Mouse (Mus musculus) natural killer cell, adult 2 months (primary cell): ENCODE results near the gene Gm19426.

ENCODE experiments used
- DNase-seq, 2 experiments: peaks; one replicate each; pipeline ENCODE4 v3.0.0; 2022; ENCODE audit warnings: low spot score in 2 of 2

The Gm19426 gene

DNA sequence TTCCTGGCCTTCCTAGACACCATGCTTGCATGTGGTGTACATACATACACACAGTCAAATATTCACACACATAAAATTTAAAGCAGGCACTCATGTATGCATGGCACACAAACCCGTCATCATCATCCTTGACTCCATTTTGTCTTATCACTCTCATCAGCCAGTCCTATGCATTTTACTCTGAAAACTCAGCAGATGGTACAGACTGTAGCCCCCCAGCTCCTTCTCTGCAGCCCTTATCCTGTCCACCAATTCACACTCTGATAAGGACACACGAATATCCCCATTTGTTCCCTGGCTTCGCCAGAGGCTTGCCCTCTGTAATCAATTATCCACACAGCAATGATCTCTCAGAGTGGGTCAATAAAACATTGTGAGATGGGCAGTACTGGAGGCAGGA lies 22.3 kb downstream of the Gm19426 start:
- no peak for DNase-seq

DNA sequence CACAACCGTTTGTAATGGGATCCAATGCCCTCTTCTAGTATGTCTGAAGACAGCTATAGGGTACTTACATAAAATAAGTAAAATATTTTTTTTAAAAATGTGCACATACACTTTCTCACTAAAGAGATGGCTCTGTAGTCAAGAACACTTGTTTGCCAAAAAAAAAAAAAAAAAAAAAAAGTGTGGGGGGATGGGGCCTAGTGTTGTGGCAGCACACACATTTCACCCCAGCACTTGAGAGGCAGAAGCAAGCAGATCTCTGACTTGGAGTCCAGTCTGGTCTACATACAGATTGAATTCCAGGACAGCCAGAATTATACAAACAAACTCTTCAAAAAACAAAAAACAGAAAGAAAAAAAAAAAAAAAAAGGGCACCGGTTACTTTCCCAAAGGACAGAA lies 22.7 kb downstream of the Gm19426 start:
- DNase-seq = no peak

DNA sequence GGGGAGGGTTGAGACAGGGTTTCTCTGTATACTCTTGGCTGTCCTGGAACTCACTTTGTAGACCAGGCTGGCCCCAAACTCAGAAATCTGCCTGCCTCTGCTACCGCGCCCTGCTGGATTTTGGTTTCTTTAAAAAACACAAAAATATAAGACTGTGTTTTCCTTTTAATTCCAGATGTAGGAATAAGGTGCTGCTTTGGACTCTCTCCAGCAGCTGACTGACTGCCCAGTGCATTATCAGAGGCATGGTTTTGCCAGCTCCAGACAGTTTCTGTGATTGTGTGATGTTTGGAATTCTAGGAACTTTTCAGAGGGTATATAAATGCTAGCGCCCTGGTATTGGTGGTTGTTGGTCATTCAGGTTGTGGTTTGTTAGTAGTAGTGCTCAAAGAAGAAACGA lies 26.1 kb downstream of the Gm19426 start:
- DNase-seq = no peak

DNA sequence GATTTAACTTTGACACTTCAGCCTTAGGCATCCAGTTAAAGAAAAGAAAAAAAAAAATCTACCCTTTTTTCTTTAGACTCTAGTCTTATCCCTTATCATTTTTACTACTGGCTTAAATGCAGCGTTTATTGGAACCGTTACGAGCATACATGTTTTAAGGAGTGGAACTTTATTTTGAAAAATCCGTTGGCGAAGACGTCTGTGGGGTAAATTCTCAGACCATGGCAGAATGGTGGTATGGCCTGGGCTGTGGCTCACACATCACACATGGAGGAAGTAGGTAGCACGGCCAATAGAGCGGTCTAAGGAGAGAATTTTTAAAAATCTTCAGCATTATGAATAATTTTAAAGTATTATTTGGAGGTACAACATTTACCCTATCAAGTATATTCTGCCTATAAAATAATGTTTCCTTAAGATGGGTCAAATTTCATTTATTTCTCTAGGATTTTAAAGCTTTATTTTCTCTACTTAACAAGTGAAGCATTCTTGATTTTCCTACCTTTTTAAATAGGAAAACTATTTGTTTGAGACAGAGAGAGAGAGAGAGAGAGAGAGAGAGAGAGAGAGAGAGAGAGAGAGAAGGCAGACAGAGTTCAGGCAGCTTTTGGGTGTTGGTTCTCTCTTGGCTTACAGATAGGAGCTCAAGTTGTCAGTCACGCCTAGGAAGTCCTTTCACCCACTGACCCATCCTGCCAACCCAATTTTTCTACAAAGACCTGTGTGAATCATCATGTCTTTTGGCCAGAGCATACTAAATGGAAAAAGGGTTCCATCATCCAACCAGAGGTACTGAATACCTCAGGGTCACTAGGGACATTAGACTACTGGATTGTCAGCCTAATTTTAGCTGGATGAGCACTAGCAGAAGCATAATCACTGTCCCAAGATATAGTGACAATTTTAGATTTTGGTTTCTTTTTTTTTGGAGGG lies 26.8 kb downstream of the Gm19426 start:
- DNase-seq = no peak

DNA sequence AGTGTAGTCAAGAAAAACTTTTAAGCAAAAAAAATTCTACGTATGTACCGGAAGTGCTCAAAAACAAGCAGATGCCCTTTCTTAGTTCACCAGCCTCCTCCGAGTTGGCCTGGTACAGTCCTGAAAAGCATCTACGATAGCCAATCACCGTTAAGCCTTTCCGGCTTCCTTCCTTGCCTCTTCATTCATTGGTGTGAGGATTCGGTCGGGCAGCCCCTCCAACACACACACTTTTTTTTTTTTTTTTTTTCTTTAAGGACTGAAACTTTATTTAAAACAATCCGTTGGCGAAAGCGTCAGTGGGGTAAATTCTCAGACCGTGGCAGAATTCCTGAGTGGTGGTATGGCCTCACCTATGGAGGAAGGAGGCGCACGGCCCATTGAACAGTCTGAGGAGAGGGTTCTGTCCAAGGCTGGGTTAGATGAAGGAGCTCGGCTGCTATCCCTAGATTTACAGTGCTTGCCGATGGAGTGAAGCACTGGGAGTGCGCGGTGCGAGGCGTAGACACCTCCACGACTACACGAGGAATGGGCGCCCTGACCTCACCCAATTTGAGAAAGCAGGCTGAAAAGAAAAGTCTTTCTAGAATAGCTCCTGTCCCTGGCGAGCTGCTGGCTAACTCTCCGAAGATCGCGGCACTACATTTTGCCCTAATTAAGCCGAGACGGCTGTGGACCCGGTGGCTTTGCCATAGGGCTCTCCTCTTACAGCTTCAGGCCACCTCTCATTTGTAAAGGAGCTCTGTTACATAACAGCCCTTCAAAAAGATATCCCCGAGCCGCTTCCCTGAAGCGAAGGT lies 27.7 kb downstream of the Gm19426 start:
- peak in 1 of 2 experiments; percentile 46 for DNase-seq

DNA sequence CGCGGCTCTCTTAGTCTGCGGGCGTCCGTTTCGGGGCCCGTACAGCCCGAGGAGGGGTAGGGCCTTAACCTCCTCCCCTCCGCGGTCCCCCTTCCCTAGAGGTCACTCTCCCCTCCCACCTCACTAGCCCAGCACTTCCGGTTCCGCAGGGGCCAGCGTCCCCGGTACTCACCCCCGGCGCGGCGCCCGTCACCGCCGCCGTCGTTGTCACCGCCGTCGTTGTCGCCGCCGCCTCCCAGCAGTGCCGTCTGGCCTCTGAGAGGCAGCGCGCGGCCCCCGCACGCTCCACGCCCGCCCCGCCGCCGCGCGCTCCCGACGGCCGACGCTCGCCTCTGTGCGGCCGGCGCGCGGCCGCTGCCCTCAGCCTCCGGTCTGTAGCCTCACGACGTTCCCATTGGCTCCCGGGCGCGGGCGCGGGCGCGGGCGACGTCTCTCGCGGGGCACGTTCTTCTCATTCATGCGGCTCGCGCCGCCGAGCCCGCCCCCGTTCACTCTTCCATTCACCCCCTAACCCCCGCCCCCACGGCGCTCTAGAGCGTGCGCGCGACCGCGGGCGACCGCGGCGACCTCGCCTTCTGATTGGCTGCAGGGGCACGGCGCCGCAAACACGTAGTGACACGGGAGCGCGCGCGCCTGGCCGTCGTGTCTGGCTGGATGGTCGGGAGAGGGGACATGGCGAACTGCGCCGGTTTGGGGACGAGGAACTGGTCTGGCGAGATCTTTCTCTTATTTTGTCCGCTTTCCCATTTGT lies 28.5 kb downstream of the Gm19426 start, which contains the start of gene Zdhhc5:
Gene Zdhhc5, minus strand, starts transcription at position 370 of the 751 bp plus-strand sequence.
- DNase-seq = peak; percentile 97 to 99

DNA sequence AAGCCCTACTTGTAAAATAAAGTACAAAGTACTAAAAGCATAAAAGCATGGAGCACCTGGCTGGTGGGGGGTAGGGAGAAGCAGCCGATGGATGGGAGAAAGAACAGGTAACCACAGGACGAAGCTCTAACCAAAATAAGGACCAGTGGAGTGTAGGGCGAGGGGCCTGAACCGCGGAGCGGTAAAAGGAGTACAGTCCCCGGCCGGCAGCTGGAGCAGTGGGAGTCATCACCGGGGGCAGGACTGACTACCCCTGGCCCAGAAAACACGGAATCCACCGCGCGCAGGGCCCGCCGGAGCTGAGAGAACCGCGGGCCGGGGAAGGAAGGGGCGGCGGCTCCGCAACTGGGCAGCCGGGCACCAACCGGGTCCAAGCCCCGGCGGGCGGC lies 29.0 kb downstream of the Gm19426 start:
- no peak for DNase-seq

DNA sequence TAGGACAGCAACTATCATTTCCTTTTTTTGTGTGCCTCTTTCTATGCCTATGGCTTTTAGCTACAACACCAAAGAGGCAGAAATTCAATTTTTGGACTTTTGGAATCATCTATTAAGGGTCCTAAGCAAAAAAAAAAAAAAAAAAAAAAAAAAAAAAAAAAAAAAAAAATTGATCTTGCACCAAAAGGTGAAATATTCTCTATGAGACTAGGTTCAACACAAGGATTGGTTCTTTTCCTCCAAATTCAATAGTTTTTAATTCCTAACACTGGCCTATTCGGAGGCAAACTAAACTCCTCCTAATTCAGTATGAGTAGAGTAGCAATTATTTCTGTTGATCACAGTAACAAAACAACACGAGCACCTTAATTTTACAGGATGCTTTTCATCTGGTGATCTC lies 31.6 kb downstream of the Gm19426 start:
- no peak for DNase-seq

DNA sequence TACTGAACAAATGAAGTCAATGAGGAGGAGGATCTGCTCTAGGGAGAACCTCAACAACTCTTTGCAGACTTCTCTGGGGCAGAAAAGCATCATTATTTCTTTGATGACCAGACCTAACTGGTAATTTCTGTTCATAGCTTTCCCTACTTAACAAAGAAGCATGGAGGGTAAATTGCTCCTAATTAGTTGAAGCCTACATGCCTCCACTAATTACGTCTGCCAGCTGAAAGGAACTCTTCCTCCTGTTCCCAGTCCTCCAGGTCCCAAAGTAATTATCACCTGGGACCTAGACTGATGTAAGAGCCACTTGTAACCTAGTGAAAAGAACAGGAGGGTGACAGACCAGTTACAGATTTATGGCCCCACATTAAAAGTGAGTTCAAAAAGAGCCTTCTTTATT lies 35.9 kb downstream of the Gm19426 start:
- DNase-seq = no peak

DNA sequence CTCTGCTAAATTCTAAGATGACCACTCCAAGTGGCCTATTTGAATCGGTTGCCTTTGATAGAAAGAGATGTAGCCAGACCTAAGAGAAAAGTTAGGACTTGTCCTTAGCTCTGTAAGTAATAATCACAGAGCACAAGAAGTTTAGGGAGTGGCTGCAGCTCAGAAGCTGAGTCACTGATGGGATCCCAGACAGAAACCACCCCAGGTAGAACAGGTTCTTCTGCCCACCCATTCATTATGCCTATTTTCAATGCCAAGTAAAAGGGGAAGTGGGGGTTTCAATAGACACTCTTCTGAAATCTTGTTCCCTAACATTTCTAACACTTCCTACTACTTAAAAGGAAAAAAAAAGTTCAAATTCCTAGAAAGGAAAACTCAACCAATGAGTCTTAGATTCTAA lies 38.2 kb downstream of the Gm19426 start:
- DNase-seq = no peak

DNA sequence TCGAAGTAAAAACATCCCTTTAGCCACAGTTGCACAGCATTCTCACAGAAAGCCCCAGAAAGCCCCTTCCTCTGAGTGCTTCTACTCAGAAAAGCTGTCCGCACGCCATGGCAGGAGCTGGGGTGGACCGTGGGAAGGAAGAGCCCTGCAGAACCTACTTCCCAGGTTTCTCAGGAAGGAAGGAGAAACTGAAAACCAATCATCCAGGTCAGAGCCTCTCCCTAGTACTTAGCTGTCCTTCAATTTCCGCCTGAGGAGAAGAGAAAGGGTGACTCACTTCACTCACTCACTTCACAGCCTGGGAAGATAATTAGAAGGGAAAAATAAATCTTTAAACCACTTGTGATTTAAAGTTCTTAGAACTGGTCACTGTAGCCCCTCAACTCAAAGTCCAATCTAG lies 39.1 kb downstream of the Gm19426 start:
- no peak for DNase-seq

DNA sequence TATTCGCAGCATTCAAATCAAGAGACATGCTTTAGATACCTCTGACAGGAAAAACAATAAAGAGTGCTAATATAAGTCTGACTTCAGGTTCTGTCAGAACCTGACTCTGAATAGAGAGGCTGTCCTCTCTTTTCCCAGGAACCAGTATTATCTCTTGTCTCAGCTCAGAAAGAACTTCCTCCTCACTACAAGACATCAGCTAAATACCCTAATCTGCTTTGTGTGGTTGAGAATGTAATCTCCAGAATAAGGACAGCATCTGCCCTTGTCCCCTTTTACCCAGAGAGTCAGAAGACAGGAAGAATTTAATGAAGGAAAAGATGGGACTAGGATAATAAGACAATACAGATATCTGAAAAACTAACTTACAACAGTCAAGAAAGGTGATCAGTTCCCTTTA lies 40.0 kb downstream of the Gm19426 start:
- DNase-seq = no peak

DNA sequence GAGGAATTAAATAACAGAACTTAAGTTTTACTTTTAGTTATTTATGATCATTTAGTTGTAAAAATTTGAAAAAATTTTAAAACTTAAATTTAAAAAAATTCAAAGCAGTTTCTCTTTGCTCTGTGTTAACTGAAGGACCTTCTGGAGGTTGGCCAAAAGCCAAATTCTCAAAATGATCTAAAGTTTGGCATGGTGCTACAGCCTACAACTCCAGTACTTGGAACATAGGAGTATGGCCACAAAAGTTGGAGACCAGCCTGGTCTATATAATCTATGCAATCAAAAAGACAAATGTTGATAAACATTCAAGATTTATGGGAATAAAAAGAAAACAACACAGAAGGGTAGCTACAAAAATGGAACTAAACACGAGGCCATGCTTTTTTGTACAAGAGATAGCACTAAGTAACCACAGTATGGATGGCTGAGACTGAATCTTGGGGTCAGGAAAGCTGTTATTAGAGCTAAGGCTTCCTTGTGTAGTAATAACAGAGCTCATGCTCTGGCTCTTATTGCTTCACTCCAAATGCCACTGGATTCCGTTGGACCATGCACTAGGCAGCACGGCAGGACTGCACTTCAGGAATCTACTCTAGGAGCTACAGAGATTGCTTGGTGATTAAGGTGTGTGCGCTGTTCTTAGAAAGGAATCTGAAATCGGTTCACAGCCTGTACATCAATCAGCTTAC lies 48.3 kb downstream of the Gm19426 start:
- no peak for DNase-seq
